Mouse (Mus musculus) limb, embryonic 14.5 days (tissue): ENCODE data around the gene Sms. TPM values are rescaled to one million over a fixed set of nuclear protein-coding genes. Genes with fewer than 3 reads are reported as not detected.

Experiments
- ATAC-seq: fragments of 200-750 bp; cut with Nextera tagmentation; 2 replicates; pipeline ENCODE4 v1.8.0; 2017; ENCODE audit warnings: low read depth, moderate number of reproducible peaks, moderate TSS enrichment; ENCODE audit not compliant: low FRiP score
- DNase-seq: peaks from one replicate; pipeline ENCODE4 v3.0.0-alpha.2; 2015; ENCODE audit warnings: low spot score
- H3K27ac ChIP-seq: fragments of 300-500 bp; sonication (generic); replicated peaks from 2 replicates; pipeline ENCODE4 v1.5.1; 2014; ENCODE audit warnings: low read depth, mild to moderate bottlenecking, low read length, moderate library complexity, mixed read lengths
- H3K27me3 ChIP-seq: fragments of 300-500 bp; sonication (generic); 2 replicates; pipeline ENCODE4 v1.6.1; 2014; ENCODE audit warnings: low read length, mixed read lengths; ENCODE audit not compliant: control insufficient read depth, insufficient read depth
- H3K36me3 ChIP-seq: fragments of 300-500 bp; sonication (generic); 2 replicates; pipeline ENCODE4 v1.6.1; 2014; ENCODE audit warnings: mild to moderate bottlenecking, low read length, moderate library complexity, mixed read lengths; ENCODE audit not compliant: control insufficient read depth, insufficient read depth
- H3K4me1 ChIP-seq: fragments of 300-500 bp; sonication (generic); 2 replicates; pipeline ENCODE4 v1.6.1; 2014; ENCODE audit warnings: antibody characterized with exemption, low read length, mixed read lengths; ENCODE audit not compliant: control insufficient read depth, insufficient read depth
- H3K4me2 ChIP-seq: fragments of 300-500 bp; sonication (generic); replicated peaks from 2 replicates; pipeline ENCODE4 v1.6.1; 2014; ENCODE audit warnings: low read depth, mild to moderate bottlenecking, low read length, moderate library complexity; ENCODE audit not compliant: severe bottlenecking
- H3K4me3 ChIP-seq: fragments of 300-500 bp; sonication (generic); replicated peaks from 2 replicates; pipeline ENCODE4 v1.5.1; 2014; ENCODE audit warnings: low read length
- H3K9ac ChIP-seq: fragments of 300-500 bp; sonication (generic); 2 replicates; pipeline ENCODE4 v1.6.1; 2014; ENCODE audit warnings: mild to moderate bottlenecking, low read depth, low read length, moderate library complexity; ENCODE audit not compliant: severe bottlenecking
- H3K9me3 ChIP-seq: fragments of 300-500 bp; sonication (generic); 2 replicates; pipeline ENCODE4 v1.6.1; 2016; ENCODE audit warnings: low read length; ENCODE audit not compliant: control insufficient read depth
- POLR2A ChIP-seq: fragments of 200-500 bp; IDR thresholded peaks from 2 replicates; pipeline ENCODE4 v1.8.0; 2012; ENCODE audit warnings: inconsistent platforms, mild to moderate bottlenecking, moderate library complexity, borderline replicate concordance; ENCODE audit not compliant: insufficient read depth, insufficient read length; ENCODE audit errors: extremely low read depth
- WGBS: fragments of 180-500 bp; shearing (Covaris S2); extraction: QIAGEN DNeasy Blood & Tissue Kit; methylation state at CpG from one replicate; pipeline ENCODE4 v1.1.7; 2014; 5-methylcytosine and 5-hydroxymethylcytosine counted together
- polyA plus RNA-seq, 2 experiments: library from polyadenylated mRNA; depleted of rRNA in 1 of 2; stranded (reverse) in 1 of 2; unstranded in 1 of 2; fragments of >200 nt; fragmentation: Nextera tagmentation in 1 of 2; extraction: Ambion mirVana in 1 of 2; gene quantifications; 2 replicates each; pipeline versions ENCODE4 v1.2.1 to v1.2.3; 2012 to 2014

Sms gene
- polyA plus RNA-seq, 2 experiments = 54.8 to 64.6 TPM

DNA sequence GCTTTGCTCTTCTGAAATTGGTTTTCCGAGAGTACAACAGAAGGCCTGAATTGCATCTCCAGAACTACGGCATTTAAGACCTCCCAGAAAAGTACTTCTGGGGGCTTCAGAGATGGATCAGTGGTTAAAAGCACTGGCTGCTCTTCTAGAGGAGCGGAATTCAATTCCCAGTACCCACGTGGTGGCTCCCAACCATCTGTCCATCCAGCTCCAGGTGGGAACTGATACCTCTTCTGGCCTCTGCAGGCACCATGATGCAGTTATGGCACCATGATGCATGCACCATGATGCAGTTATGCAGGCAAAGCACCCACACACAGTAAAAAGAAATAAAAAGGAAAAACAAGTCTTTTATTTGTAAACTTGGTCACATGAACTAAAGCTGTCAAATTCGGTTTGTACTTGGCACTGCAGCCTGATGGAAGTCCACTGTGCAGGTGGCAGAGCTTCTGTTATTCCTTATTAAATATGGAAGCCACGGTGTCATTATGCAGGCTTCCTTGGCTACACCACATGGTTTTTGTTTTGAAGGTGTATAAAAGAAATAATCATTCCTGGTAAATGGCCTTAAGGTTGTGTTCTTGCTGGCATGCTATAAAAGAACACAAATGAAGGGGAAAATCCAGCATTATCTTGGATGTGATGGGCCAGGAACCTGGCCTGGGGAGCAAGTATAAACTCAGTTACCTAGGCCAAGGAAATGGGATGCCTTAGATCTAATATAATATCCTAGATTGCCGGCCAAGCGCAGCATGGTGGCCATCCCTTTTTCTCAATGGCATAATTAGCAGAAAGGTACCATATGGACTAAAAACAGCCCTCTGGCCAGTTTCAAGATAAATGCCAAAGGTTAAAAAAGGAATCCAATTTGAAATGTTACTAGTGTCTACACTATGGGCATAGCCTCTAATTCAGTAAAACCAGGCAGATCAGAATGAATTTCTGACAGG lies 20.1 kb downstream of the Sms start:
- Histone ChIP-seq H3K27me3 (no peaks in the 10 kb centered on the region), H3K27ac (no peak overlapping the region), H3K36me3 (no peaks in the 10 kb centered on the region), H3K9ac (no peak overlapping the region), H3K9me3 (no peaks in the 10 kb centered on the region), H3K4me1 (no peaks in the 10 kb centered on the region), H3K4me2 (no peak overlapping the region), H3K4me3 (no peak overlapping the region)
- DNase-seq (no peak), ATAC-seq (no peak)
- TF ChIP-seq POLR2A = no peak
- 85% methylated on average over 8 of the region's 8 CpGs for WGBS

DNA sequence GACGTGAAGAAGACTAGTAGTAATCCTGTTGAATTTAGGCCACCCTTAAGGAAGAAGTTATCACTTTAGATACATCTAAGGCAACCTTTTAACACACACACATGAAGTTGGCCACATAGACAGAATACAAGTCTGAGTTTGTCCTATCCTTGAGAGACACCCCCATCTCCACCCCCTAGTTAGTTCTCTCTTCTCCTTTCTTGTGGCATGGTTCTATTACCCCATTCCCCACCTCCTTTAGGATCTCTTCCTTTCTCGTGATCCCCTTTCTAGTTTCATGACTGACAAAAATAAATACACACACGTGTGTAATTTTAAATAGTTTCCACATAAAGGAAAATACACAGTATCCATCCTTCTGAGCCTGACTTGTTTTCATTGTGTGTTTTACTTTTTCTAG lies 23.3 kb downstream of the Sms start:
- no peak for TF ChIP-seq POLR2A

DNA sequence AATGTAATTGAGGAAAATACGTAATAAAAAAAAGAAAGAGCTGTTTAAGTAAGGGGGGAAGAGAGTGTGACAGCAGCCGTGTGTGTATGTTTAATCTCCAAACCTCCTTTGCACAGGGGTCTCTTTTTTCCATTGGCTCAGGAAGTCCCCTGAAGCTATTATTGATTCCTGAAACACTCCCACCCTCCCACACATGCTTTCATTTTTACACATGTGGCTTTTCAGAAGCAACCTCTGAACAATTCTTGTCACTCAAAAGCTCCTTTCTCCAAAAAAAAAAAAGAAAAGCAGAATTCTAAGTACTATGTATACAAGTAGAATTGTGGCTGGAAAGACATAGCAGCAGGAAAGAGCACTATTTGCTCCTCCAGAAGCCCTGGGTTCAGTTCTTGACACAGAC lies 24.0 kb downstream of the Sms start:
- Histone ChIP-seq H3K4me1 (no peaks in the 10 kb centered on the region), H3K9ac (no peak overlapping the region), H3K27ac (no peak overlapping the region), H3K36me3 (peaks cover 3% of the 10 kb centered on the region; the same call in 1 of the 2 replicates), H3K4me3 (no peak overlapping the region), H3K4me2 (no peak overlapping the region), H3K27me3 (no peaks in the 10 kb centered on the region), H3K9me3 (no peaks in the 10 kb centered on the region)
- WGBS = 48% methylated on average over 2 of the region's 2 CpGs
- DNase-seq = no peak
- TF ChIP-seq POLR2A = no peak
- ATAC-seq = no peak

More for the DNA sequence above, 23.3 kb downstream of the Sms start:
- no peak overlapping the region for H3K9ac ChIP-seq
- WGBS = 76% methylated on average over 3 of the region's 3 CpGs
- H3K4me2 ChIP-seq = no peak overlapping the region
- no peaks in the 10 kb centered on the region for H3K9me3 ChIP-seq
- no peaks in the 10 kb centered on the region for H3K27me3 ChIP-seq
- ATAC-seq (no peak), DNase-seq (no peak)
- no peak overlapping the region for H3K27ac ChIP-seq
- H3K4me3 ChIP-seq = no peak overlapping the region
- H3K36me3 ChIP-seq = peaks cover 3% of the 10 kb centered on the region; the same call in 1 of the 2 replicates
- no peaks in the 10 kb centered on the region for H3K4me1 ChIP-seq

DNA sequence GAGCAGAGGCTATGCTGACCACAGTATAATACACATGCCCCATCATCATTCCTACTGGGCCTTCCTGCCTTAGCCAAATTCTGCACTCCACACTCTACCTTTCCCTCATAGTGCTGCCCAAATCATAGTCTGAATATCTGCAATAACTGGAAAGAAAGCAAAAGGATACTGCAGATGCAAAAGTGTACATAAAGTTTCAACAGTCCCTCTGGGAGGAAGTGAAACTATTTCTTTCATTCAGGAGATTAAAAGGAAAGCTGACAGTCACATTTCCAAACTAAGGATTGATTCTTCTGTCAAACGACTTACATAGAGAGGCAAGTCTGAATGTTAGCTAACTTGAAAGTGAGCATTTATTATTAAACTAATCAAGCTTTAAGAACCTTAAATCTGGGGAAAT lies 26.1 kb downstream of the Sms start:
- TF ChIP-seq POLR2A = no peak
- Histone ChIP-seq H3K27me3 (no peaks in the 10 kb centered on the region), H3K4me2 (no peak overlapping the region), H3K9me3 (no peaks in the 10 kb centered on the region), H3K4me3 (no peak overlapping the region), H3K27ac (no peak overlapping the region), H3K4me1 (no peaks in the 10 kb centered on the region), H3K9ac (no peak overlapping the region), H3K36me3 (peaks cover 4% of the 10 kb centered on the region)
- 73% methylated on average over 1 of the region's 1 CpGs for WGBS
- ATAC-seq (no peak), DNase-seq (no peak)

GRCm38 (mm10) chrX:157462716-157463115 lies 29.4 kb downstream of the Sms start:
- H3K4me1 ChIP-seq = no peaks in the 10 kb centered on the region
- no peak overlapping the region for H3K4me3 ChIP-seq
- DNase-seq (peak; percentile 7), ATAC-seq (no peak)
- H3K27me3 ChIP-seq = no peaks in the 10 kb centered on the region
- peaks cover 9% of the 10 kb centered on the region for H3K36me3 ChIP-seq
- 78% methylated on average over 3 of the region's 3 CpGs for WGBS
- no peak overlapping the region for H3K9ac ChIP-seq
- H3K27ac ChIP-seq = no peak overlapping the region
- TF ChIP-seq POLR2A = no peak
- H3K9me3 ChIP-seq = no peaks in the 10 kb centered on the region
- H3K4me2 ChIP-seq = no peak overlapping the region
